Mouse (Mus musculus) lung, postnatal 4 days (tissue): ENCODE data around the gene Ncs1.

Experiments used
- DNase-seq, 2 experiments: peaks; one replicate each; pipeline ENCODE4 v3.0.0; 2021

The Ncs1 gene

GRCm38 (mm10) chr2:31245491-31246141 is at the start of gene Ncs1:
Ncs1 (plus strand) TSS chr2:31245823.
- DNase-seq = peak; percentile 70 to 81

DNA sequence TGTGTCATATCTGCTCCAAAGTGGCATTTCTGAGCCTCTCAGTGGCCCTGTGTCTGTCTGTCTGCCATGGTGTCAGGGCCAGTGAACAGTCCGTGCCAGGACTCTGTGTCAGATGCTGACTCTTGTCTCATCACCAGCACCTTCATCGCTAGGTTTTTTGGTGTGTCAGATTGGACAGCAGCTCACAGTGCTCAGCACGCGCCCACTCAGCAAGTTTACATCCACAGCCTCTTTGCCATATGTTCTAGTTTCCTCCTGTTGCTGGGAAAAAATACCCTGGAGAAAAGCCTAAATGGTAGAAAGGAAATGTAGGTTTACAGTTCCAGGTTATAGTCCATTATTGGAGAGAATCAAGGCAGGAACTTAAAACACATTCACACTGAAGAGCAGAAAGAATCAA is 47.0 kb upstream of the Ncs1 start:
- DNase-seq = no peak

DNA sequence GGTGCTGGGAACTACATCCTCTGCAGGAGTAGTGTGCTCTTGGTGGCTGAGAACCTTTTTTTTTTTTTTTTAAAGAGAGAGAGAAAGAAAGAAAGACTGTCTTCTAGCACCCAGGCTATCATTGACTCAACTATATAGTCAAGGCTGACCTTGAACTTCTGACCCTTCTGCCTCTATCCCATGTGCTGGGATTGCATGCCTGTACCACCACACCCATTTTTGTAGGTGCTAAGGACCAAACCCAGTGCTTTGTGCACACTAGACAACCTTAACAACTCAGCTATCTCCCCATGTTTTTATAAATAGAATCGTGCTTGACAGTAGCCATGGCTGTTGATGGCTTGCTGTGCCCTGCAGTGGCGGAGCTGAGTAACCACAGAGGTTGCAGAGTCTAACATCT is 45.6 kb upstream of the Ncs1 start:
- DNase-seq = no peak

DNA sequence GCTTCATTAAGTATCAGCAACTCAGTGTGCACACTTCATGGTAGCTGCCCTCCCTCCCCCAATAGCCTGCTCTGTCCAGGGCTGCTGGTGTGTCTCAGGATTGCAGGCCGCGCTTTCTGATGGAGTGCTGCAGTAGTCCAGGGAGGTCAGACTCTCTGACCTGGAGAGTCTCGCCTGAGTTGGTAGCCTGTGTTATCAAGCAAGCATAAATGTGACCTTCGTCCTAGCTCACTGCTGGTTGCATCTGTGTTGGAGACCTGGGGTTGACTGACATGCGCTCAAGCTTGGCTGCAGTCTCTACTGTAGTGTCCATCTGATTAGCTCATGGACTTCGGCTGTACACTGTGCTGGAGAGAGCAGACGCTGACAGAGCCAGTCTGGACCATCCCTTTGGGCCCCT is 43.8 kb upstream of the Ncs1 start:
- DNase-seq = no peak

GRCm38 (mm10) chr2:31202357-31202756 is 43.3 kb upstream of the Ncs1 start:
- no peak for DNase-seq

DNA sequence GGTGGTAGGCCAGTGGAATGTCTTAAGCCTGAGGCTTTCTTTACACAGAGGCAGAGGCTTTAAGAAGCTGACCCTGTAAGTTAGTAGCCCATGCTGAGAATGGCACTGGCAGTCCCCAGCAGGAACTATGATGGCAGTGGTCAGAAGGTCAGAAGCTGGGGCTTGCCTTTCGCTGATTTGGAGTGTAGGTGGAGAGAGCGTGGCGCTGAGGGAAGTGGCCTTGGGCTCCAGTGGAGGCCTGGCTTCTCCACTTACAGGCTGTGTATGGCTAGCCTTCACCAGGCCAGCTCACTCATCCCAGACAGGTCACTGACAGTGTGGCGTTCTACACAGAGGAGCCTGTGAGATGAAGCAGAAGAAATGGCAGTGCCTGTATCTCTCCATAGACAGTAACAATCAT is 42.7 kb upstream of the Ncs1 start:
- DNase-seq = no peak

DNA sequence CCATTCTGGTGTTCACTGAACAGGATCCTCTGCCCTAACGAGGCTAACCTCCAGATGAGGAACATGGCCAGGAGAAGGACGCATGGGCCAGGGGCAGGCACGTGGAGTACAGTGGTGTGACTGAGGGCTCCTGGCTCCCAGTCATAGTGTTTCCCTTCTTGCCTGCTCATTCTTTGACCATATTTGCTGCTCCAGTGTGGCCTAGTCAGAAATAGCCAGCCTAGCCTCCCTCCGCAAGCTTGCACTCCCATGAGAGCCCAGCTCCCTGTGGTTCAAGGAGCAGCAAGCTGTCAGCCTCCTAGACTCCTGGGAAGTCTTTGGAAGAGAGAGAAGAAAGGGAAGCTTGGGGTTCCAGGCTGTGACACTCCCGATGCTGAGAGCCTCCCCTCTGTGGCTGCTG is 40.9 kb upstream of the Ncs1 start:
- no peak for DNase-seq

GRCm38 (mm10) chr2:31206211-31206610 is 39.4 kb upstream of the Ncs1 start:
- DNase-seq = no peak

DNA sequence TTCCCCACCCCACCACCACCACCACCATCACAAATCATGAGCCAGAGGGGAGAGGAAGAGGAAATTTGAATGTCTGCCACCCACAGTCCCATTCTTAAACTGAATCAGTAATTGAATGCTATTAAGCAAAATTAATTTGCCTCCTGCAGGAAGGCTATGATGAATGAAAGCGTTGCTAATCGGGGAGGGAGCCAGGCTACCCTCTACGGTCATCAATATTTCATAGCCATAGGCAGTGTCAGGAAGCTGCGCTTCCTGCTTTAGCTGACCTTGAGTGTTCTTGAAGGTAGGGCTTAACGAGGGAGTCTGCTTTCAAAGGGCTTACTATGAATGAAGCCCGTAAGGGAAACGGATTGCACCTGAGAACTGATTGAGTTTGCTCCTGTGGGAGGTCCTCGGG is 38.7 kb upstream of the Ncs1 start:
- no peak for DNase-seq

DNA sequence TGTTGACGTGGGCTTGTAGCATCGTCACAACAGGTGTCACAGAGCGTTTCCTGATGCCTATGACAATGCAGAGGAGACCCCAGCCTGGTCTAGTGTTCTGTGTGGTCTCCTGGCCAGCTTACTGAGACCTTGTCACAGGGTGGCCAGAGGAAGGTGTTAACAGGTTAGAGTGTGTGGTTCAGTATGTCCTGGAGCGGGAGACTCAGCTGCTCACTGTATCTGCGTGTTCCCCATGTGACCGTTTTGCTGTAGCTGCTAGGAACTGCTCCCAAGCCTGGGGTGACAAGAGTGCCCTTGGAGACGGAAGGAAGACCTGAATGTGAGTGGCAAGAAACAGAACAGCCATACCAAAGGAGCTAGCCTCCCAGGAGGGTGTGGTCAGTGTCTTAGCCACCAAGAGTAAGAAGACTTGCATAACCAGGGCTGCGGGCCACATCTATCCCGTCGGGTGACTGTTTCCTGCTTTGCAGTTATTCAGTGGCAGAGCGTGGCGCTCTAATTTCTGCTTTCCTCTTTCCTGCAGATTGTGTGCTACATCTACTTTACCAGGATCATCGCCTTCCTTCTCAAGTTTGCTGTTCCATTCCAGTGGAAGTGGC is 37.0 kb upstream of the Ncs1 start:
- peak in 1 of 2 experiments; percentile 16 for DNase-seq

- no peak for DNase-seq
Measured at GRCm38 (mm10) chr2:31209525-31209924, 36.1 kb upstream of the Ncs1 start.

DNA sequence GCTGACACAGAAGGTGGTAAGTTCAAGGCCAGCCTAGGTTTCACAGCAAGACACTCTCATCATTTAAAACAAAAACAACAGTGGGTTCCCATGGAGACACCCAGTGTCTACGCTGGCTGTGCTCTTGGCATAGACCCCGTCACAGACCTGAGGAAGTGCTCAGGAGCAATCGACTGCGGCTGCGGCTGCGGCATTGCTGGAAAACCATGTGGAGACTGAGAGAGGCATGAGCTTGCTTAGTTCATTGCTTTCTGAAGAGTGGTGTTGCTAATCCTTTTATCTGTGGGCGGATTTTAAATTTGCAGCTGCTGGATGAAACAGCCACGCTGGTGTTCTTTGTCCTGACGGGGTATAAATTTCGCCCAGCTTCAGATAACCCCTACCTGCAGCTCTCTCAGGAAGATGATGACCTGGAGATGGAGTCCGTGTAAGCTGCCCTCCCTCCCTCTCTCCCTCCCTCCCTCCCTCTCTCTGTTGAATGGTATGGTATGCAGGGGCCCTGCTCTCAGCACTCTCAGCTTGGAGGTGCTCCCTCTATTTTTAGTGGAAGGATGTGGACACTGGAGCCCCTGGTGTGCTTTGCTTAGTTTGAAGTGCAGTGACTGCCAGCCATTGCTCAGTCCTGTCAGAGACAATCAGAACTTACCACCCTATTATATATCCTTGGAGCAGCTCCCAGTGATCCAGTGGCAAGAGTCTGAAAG is 35.3 kb upstream of the Ncs1 start:
- DNase-seq = no peak

GRCm38 (mm10) chr2:31211204-31211603 is 34.4 kb upstream of the Ncs1 start:
- no peak for DNase-seq

DNA sequence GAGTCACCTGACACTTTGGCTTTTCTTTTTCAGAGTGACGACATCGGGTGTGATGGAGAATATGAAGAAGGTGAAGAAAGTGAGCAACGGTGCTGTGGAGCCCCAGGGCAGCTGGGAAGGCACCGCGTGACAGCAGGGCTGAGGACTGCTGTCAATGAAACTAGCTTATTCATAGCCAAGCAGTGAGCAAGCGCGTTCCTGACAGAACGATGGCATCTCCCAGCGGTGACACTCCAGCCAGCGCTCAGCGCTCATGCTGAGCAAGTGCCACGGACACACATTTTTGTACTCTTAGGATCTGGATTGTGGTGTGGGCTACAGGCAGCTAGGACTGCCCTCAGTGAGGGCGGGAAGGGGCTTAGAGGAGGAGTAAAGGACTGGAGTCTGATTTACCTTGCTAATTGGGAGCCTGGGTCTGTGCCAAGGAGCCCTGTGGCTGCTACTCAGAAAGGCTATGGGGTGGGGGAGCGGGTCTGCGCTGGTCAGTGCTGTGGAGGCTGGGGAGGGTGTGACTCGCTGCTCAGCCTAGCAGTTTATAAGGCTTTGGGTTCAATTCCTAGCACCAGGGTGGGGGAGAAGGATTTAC is 31.3 kb upstream of the Ncs1 start:
- DNase-seq = no peak

DNA sequence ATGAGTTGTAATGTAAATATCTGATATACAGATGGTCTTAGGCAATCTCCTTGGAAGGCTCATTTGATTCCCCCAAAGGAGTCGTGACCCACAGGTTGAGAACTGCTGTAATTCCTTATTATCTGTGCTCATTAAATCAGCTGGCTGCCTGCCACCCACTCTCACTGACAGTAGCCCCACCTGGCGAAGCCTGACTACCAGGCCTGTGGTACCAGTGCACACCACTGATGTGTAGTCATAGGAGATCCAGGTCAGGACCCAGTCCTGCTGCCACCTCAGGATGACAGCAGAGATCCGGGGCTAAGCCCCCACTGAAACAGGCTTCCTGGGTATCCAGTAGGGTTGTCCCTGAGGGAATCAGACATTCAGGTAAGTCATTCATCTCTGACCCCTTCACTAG is 27.0 kb upstream of the Ncs1 start:
- DNase-seq = no peak

DNA sequence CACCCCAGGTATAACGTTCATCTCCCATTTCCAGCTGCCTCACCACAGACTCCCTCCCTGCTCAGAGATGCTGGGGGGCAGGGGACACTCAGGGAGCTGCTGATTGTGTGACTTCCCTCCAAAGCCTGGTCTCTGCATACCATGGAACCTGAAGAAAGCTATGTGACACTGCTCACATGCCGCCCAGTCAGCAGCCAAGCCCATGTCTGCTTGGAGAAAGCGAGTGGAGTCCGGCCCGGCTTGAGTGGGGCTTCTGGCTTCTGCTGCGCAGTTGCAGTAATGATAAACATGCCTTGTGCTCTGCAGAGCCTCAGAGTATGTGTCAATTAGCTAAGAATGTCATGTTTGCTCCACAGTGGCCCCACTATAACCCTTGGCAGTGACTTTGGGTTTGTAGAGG is 26.2 kb upstream of the Ncs1 start:
- no peak for DNase-seq

DNA sequence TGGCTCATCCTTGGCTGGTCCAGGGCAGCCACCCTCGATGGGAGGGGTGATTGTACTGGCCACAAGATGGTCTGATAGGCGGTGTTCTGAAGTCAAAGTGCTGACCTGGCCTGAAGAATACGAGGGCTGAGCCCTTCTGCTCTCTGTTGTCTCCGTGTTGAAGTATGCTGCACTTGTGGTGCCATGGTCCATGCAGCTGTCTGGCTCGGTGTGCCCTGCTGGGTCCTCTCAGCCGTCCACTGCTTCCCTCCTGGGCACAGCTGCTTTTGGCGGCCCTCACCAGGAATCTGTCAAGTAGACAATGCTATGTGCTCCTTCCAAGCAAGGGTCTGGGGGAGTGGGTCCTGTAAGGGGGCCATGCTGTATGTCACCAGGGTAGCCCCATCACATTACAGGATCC is 24.8 kb upstream of the Ncs1 start:
- no peak for DNase-seq

DNA sequence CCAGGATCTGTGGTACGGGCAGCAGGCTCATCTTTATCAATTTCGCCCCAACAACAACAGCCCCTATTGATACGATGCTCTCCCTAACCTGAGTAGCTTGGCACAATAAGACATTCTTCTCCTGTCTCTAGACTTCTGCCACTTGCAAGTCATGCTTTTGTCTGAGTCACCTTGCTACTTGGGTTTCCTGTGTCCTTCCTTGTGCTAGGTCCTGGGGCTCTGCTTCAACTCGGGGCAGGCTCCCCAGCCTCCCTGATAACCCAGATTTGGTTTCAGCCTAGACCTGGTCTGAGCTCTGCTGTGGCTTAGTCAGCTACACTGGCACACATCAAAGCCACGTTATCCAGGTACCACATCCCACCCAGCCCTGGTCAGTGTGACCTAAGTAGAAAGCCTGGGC is 24.0 kb upstream of the Ncs1 start:
- DNase-seq = no peak

- no peak for DNase-seq
Measured at GRCm38 (mm10) chr2:31228768-31229311, 16.8 kb upstream of the Ncs1 start.

GRCm38 (mm10) chr2:31239203-31239696 is 6.4 kb upstream of the Ncs1 start:
- DNase-seq = peak in 1 of 2 experiments; percentile 34

DNA sequence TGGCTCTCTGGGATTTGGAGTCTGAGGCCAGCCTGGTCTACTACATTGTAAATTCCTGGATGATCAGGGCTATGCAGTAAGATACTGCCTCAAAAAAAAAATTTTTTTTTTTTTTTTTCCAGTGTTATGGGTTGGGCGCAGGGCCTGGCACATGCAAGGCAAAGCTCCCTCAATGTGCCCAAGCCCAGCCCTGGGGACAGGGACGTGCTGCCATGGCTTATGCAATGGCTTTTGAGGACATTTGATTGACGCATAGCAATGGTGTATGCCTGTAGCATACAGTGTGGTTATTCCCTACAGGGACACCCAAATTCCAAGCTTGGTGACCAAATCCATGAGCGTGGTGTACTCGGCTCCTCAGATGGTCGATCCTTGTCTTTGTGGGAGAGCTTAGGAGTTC is 5.8 kb upstream of the Ncs1 start:
- no peak for DNase-seq

DNA sequence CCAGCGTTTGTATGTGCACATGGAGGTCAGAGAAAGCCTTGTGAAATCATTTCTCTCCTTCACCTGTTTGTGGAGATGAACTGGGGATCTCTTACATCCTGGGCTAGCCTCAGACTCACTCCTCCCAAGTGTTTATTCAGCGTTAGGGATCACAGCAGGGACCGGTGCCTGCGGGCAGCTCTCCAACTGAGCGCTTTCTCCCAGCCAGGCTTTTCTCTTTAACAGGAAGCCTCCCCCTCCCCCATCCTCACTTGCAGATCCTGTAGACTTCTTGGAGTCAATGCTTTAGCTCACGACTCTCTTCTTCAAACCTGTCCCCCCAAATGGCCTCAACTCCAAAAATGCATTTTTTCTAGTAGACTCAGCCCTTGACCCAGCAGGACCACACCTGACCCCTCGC is 4.0 kb upstream of the Ncs1 start:
- DNase-seq = no peak

- no peak for DNase-seq
Measured at GRCm38 (mm10) chr2:31244216-31244615, 1.4 kb upstream of the Ncs1 start.

DNA sequence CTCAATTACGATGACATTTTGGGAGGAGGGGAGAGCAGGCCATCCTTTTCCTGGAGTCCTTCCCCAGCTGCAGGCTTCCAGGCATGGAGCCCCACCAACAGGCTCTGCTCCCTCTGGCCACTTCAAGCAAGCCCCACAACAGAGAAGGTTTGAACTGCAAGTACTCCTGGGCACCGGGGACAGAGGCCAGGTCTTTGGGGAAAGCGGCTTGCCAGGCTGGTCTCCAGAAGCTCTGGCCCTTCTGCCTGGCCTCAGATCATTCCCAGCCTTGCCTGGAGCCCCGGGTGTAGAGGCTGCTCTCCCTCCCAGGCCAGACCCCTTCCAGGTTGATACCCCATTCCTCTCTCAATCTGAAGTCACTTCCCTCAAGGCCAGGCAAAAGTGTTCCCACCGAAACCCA is 572 bp upstream of the Ncs1 start:
- DNase-seq = no peak
